Mouse (Mus musculus): Measurements from ENCODE around the gene Tac4. TPM values are rescaled to one million over a fixed set of nuclear protein-coding genes. Genes with fewer than 3 reads are reported as not detected.

Tac4 gene
- total RNA-seq (2021), result under 1 TPM; 0.23 to 0.35 TPM
- long read RNA-seq, experiment 1, result 0 reads
- long read RNA-seq, experiment 2, result 0 reads

GRCm38 (mm10) chr11:95261178-95261751 is at the start of gene Tac4:
Gene Tac4, plus strand, starts transcription at chr11:95261529.
- no peak for DNase-seq

GRCm38 (mm10) chr11:95213607-95214006 is 47.7 kb upstream of the Tac4 start:
- DNase-seq, result no peak

DNA sequence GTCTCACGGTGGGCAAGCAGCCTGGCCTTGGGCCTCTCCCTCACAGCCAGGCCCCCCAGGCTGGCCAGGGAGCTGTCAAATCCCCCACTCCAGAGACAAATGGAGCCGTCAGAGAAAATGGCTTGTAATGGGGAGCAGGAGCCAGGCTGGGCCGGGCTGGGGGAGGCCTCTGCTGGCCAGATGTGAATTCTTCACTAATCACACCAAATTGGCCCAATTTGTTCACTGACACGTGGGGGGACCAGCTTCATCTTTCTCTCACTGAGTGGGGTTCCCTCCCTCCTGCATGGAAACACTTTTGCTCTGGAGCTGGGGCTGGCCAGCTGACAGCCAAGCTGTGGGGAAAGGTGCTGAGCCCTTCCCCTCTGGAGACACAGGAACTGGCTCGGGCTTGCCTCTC is 47.0 kb upstream of the Tac4 start:
- DNase-seq, result no peak

GRCm38 (mm10) chr11:95216193-95216592 is 45.1 kb upstream of the Tac4 start:
- no peak for DNase-seq

DNA sequence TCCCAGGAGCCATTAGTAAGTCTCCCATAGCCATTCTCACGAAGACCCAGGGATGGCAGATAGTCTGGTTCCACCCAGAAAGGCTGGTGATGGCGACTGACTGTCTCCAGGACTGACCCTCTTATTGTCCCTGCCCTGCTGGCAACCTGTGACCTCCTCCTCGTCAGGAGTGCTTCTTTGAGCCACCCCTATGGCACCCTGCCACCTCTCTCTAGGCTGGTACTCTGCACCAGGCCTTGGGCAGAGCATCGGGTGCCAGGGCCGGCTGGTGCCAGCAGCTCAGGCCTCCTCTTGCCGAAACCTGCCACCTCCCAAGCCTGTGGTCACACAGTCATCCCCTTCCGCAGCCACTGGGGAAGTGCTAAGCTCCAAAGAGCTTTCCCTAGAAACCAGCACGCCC is 42.2 kb upstream of the Tac4 start:
- no peak for DNase-seq

DNA sequence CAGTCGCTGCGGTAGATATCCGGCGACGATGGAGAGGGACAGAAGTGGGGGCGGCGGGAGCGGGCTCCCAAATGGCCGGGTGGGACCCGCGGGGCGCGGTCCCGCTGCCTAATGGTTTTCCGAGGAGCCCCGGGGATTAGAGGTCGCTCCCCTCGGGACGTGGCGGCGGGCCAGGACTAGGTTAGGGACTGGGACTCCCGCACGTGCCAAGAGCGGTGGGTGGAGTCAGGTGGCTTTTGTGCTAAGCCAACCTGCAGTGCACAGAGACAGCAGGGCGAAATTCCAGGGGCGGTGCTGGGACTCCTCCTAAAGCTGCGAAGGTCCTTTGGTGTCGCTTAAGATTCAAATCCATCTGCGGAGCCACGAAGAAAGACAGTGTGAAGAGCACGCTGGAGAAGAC is 37.9 kb upstream of the Tac4 start:
- no peak for DNase-seq

- no peak for DNase-seq
Observed at GRCm38 (mm10) chr11:95224124-95224893, 37.0 kb upstream of the Tac4 start.

- DNase-seq, result no peak
Observed at GRCm38 (mm10) chr11:95225448-95225847, 35.9 kb upstream of the Tac4 start.

DNA sequence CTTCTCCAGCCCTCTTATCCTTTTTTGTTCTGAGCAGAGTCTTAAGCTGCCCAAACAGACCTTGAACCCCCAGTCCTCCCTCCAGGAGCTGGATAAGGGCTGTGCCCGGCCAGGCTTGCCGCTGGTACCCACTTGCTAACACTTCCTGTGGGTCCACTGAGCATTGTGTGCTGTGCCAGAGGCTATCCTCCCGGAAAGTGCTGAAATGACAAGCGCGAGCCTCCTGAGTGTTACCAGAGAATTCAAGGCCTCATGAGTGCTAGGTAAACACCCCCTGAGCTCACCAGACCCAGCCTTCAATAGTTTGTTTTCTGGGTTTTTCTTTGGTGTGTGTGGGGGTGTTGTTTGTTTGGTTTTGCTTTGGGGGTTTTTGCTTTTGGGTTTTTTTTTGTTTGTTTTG is 33.9 kb upstream of the Tac4 start:
- no peak for DNase-seq

GRCm38 (mm10) chr11:95231688-95232328 is 29.5 kb upstream of the Tac4 start:
- DNase-seq, result peak; percentile 60

DNA sequence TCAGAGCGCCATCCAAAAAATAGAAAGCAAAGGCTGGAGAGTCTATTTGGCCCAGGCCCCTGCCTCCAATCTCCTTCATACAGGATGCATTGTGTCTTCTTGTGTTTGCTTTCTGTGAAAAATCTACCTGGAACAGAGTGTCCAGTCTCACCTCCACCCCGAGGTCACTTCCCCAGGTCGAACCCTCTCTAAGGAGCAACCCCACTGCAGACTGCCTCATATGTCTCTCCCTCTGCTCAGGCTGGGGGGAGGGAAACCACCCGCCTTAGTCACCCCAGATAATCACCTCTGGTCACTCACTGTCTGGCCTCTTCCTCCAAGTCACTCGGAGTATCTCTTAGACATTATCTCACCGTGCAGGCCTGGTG is 29.0 kb upstream of the Tac4 start:
- DNase-seq, result no peak

GRCm38 (mm10) chr11:95238477-95238876 is 22.9 kb upstream of the Tac4 start:
- DNase-seq, result no peak

DNA sequence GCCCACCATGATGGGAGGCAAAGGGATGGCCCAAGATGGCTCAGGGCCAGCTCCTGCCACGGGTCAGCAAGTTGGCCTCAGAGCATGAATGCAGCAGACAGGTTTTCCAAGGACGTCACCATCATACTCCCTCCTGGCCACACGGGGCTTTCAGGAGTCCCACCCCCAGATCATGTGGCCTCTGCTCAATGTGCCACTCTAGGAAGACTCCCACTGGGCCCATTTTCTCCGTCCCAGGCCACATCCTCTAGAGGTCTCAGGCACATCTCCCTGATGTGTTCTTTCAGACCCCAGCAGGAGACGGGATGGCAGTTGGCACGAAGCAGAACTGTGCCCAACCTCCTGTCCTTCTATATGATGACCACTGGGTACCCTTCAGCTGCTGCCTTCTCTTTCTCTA is 18.7 kb upstream of the Tac4 start:
- no peak for DNase-seq

GRCm38 (mm10) chr11:95245456-95245855 is 15.9 kb upstream of the Tac4 start:
- no peak for DNase-seq

DNA sequence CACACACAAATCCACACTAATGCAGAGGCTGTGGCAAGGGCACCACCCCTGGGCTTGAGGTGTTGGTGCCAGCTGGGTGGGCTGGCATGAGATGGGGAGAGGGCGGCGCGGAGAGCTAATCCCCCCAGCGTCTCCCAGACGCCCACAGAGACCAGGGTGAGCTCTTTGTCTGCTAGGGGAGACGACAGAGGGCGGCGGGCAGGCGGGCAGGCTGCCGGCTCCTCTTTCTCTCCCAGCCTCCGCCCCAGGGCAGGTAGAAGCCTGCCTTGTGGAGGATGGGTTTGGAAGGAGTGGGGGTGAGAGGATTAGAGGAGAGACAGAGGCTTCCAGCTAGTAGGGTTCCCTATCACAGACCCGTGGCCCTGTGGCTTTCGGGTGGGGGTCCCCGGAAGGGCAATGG is 14.3 kb upstream of the Tac4 start:
- no peak for DNase-seq

DNA sequence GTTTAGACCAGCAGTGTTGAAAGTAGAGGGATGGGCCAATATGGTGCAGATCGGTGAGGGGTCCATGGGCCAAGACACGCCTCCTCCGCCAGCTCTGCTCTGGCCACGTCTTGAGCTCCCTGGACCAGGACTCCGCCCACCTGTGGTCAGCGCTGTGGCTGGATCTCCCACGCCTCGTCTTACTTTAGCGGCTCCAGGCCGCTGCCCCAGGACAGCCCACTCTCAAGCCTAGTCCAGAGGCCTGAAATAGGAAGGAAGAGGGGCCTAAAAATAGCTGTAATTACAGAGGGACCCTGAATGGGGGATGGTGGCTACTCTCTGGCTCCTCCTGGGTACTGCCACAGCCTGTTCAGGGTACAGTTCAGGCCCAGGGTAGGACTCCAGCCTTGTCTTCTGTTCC is 11.2 kb upstream of the Tac4 start:
- no peak for DNase-seq

GRCm38 (mm10) chr11:95251295-95251694 is 10.0 kb upstream of the Tac4 start:
- peak; percentile 51 for DNase-seq

DNA sequence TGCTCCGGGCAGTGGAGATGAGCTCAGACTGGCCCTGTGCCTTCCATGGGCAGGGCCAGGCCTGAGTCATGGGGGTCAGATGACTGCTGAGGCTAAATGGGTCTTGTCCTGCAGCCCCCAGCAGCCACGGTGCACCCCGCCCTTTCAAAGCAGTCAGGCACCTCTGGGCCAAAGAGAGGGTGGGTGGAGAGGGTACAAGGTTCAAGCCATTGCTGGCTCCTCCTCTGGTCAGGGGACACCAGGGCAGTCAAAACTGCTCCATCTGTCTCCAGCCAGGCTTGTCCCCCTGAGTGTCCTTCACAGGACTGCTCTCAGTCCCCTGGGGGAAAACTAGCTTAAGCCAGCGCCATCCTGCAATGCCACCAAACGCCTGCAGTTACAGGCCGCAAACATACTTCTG is 9.2 kb upstream of the Tac4 start:
- no peak for DNase-seq

DNA sequence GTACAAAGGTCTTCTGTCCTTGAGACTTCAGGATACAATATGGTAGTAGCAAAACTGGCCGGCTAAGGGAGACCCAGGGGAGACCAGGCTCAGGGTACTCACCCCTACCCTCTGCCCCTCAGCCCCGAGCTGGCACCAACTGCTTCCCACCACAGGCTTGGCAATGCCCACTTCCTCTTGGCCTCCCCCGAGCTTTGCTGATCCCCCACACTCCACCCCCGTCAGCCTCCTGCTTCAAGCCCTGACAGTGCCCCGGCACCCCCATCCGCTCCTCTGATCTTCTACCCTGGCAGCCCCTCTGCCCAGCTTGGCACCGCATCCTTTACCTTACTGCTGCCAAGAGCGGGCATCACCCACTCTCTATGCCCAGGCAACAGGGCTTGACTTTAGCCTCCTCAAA is 7.2 kb upstream of the Tac4 start:
- no peak for DNase-seq

DNA sequence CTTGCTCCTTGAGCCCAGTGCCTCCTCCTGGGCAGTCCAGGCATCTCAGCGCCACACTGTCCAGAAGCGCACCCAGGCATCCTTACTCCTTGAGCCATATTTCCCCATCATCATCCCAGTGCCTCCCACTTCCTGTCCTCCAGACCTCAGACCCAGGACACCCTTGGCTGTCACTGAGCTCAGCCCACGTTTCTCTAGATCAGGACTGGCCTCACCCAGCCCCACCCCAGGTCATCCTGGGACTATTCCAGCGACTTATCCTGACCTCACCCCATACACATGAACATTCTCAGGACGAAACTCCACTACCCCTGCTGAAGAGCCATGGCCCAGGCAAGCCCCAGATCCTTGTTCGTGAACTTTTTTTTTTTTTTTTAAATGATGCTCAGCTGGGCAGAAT is 5.6 kb upstream of the Tac4 start:
- DNase-seq, result peak; percentile 34

GRCm38 (mm10) chr11:95257930-95258329 is 3.4 kb upstream of the Tac4 start:
- DNase-seq, result no peak

DNA sequence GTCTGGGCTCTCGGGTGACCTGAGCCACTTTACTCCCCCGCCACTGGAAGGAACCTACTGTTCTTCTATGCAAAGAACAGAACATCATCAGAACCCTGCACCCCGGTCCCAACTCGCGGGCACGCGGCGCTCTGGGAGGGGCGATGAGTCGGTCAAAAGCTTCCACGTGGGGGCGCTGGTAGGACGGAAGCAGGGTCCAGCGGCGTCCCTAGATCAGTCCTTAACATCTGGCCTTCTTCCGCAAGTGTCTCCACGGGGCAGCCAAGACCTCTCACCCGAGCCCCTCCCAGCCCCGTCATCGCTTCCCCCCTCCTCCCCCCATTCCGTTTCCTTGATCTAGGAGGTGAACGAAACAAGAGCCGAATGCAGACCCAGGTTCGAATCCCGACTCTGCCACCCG is 2.8 kb upstream of the Tac4 start:
- peak; percentile 83 for DNase-seq

- peak; percentile 92 for DNase-seq
Observed at GRCm38 (mm10) chr11:95259088-95259849, 2.1 kb upstream of the Tac4 start.
